Mouse (Mus musculus): Measurements from ENCODE around the gene Gm8068.
"Not testable (repeated sequence)": the region's sequence is repeated elsewhere in the genome, so short reads cannot be mapped to it uniquely, and the experiment has no call there.

The Gm8068 gene

GRCm38 (mm10) chr14:41701785-41702184 is at the start of gene Gm8068:
Gm8068 (minus strand) TSS chr14:41701885.
- not testable (repeated sequence) for DNase-seq (ENCODE audit: low spot score)

- not testable (repeated sequence) for DNase-seq (ENCODE audit: low spot score)
These were observed 48.8 kb upstream of the Gm8068 start, which contains the start of gene Gm7929 for GRCm38 (mm10) chr14:41750514-41750913. Gm7929 (minus strand) TSS chr14:41750614.

GRCm38 (mm10) chr14:41723437-41723836 is 21.8 kb upstream of the Gm8068 start:
- DNase-seq (ENCODE audit: low spot score) = not testable (repeated sequence)

- DNase-seq (ENCODE audit: low spot score) = not testable (repeated sequence)
These were observed 15.5 kb upstream of the Gm8068 start for GRCm38 (mm10) chr14:41717180-41717579.

GRCm38 (mm10) chr14:41648176-41648575 is 53.5 kb downstream of the Gm8068 start:
- DNase-seq (ENCODE audit: low spot score) = not testable (repeated sequence)

All from layer of hippocampus, adult 11-12 months (tissue).